Mouse (Mus musculus) C2C12 (cell line): ENCODE measurements around the gene Mettl24. TPM values are rescaled to one million over a fixed set of nuclear protein-coding genes. Genes with fewer than 3 reads are reported as not detected.

Experiments
- H3K27me3 ChIP-seq: one replicate; pipeline ENCODE4 v1.6.1; 2011; ENCODE audit not compliant: control insufficient read depth, insufficient read depth, insufficient read length
- H3K36me3 ChIP-seq: one replicate; pipeline ENCODE4 v1.6.1; 2011; ENCODE audit not compliant: control insufficient read depth, insufficient read depth
- H3K4me3 ChIP-seq: one replicate; pipeline ENCODE4 v1.5.1; 2011; ENCODE audit warnings: mild to moderate bottlenecking, control low read depth; ENCODE audit not compliant: poor library complexity, insufficient read depth, severe bottlenecking
- H3K79me2 ChIP-seq: one replicate; pipeline ENCODE4 v1.6.1; 2011; ENCODE audit not compliant: control insufficient read depth, insufficient read depth
- H3K79me3 ChIP-seq: one replicate; pipeline ENCODE4 v1.6.1; 2011; ENCODE audit warnings: low read depth, control low read depth
- H3ac ChIP-seq: one replicate; pipeline ENCODE3; 2011; ENCODE audit warnings: low read depth; ENCODE audit not compliant: control insufficient read depth, insufficient read length
- CEBPB ChIP-seq: IDR thresholded peaks from one replicate; pipeline ENCODE4 v1.6.1; 2011; ENCODE audit warnings: low read depth, mild to moderate bottlenecking, control low read depth, moderate library complexity
- CTCF ChIP-seq: IDR thresholded peaks from one replicate; pipeline ENCODE4 v1.5.1; 2011; ENCODE audit not compliant: control insufficient read depth, insufficient read depth, insufficient read length
- FOSL1 ChIP-seq: IDR thresholded peaks from one replicate; pipeline ENCODE4 v1.8.0; 2011; ENCODE audit warnings: mild to moderate bottlenecking, low read length; ENCODE audit not compliant: poor library complexity, insufficient read depth, severe bottlenecking
- MAX ChIP-seq: IDR thresholded peaks from one replicate; pipeline ENCODE4 v1.6.1; 2011; ENCODE audit warnings: mild to moderate bottlenecking, control low read depth
- MYOD1 ChIP-seq: IDR thresholded peaks from one replicate; pipeline ENCODE4 v1.6.1; 2011; ENCODE audit warnings: low read depth; ENCODE audit not compliant: control insufficient read depth, insufficient read length
- MYOG ChIP-seq: IDR thresholded peaks from one replicate; pipeline ENCODE4 v1.6.1; 2011; ENCODE audit not compliant: control insufficient read depth, insufficient read length; ENCODE audit errors: extremely low read depth
- USF1 ChIP-seq: IDR thresholded peaks from one replicate; pipeline ENCODE4 v1.6.1; 2011; ENCODE audit warnings: low read depth, mild to moderate bottlenecking, control low read depth, moderate library complexity
- polyA plus RNA-seq: library from polyadenylated mRNA; unstranded; fragments of >200 nt; fragmentation: generic; extraction: Trizol; gene quantifications from one replicate; pipeline ENCODE4 v1.2.1, GENCODE M21; 2012; ENCODE audit warnings: missing spikeins

Gene Mettl24
- polyA plus RNA-seq, 1 experiment: 0.76 TPM

DNA sequence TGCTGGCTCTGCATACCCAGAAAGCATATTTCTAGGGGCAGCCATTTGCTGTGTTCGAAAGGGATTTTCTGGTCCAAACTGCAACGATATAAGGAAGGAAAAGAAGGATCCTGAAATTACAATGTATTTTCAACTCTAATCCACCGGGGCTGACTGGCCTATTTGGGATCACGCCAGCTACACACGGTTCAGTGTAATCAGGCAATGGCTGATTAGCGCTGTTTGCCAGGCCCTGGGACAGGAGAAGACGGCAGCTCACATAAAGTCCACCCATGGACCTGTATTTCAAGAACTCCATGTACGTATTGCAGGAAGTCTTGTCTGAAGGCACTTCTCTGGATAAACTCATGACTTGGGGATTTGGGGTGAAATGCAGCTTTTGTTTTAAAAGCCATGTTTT is 174.5 kb downstream of the Mettl24 start:
- Histone ChIP-seq H3K27me3 (no peaks in the 10 kb centered on the region), H3K79me2 (peaks cover 38% of the 10 kb centered on the region), H3ac (no peak overlapping the region), H3K4me3 (no peak overlapping the region), H3K36me3 (peaks cover 6% of the 10 kb centered on the region), H3K79me3 (peaks cover 20% of the 10 kb centered on the region)
- TF ChIP-seq CEBPB (no peak), MYOD1 (no peak), MAX (no peak), USF1 (no peak), CTCF (no peak), FOSL1 (no peak), MYOG (no peak)

Other genes starting within 250 kb of the Mettl24 start
- gene Slc22a16, start 112.9 kb upstream of the Mettl24 start, polyA plus RNA-seq: not detected
- gene Ddo, start 53.3 kb upstream of the Mettl24 start, polyA plus RNA-seq: not detected
- gene Cdc40, start 200.0 kb downstream of the Mettl24 start, polyA plus RNA-seq: 9.5 TPM
- gene Wasf1, start 200.2 kb downstream of the Mettl24 start, polyA plus RNA-seq: 9.2 TPM